Mouse (Mus musculus) liver, adult 2 months (tissue): ENCODE results near the gene Fgfr2.

Experiments used
- CTCF ChIP-seq: fragments of 200-500 bp; IDR thresholded peaks from 2 replicates; pipeline ENCODE4 v1.5.1; 2011; ENCODE audit warnings: low read depth, low read length, control low read depth
- POLR2A ChIP-seq: fragments of 200-500 bp; IDR thresholded peaks from 2 replicates; pipeline ENCODE4 v1.6.1; 2011; ENCODE audit warnings: low read length, control low read depth; ENCODE audit not compliant: insufficient read depth; ENCODE audit errors: extremely low read depth

DNA sequence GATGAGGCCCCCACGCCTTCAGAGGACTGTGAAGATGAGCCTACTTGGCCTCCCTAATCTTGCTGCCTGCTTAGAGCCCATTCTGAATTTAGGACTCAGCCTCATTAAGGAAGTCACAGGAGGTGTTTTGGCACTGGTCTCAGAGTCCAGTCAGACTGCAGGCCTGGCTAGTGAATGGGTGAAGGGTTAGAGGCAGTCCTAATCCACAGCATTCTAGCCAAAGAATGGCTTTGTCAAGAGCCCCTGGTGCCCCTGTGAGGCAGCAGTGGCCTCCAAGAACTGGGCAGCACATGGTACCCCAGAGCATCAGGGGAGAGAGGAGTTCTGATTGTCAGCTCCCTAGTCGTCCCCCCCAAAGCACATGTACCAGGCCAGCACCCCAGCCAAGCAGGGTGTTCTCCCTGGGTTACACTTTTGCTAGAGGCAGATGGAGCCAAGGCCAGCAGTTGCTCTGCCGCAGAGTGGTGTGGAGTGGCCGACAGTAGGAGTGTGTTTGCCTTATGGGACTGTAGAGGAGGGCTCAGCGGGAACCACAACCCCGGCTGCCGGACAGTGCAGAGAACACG is 418.8 kb downstream of the Fgfr2 start:
- no peak for TF ChIP-seq CTCF
- TF ChIP-seq POLR2A = no peak
